Mouse (Mus musculus): ENCODE measurements at regions not wholly inside any gene's neighbourhood (a gene's known extent, or its start where the extent isn't known, plus 50 kb on each side); places are given as distances from the start of the nearest gene placed in this dataset.

GRCm38 (mm10) chr4:153724045-153724444 is 233.0 kb upstream of the A430005L14Rik start:
- DNase-seq (ENCODE audit: low read depth, low spot score): no peak

- DNase-seq (ENCODE audit: low read depth, low spot score): no peak
These were observed 229.8 kb upstream of the A430005L14Rik start for GRCm38 (mm10) chr4:153727273-153727672.

- no peak for DNase-seq (ENCODE audit: low read depth, low spot score)
These were observed 229.1 kb upstream of the A430005L14Rik start for GRCm38 (mm10) chr4:153727896-153728422.

DNA sequence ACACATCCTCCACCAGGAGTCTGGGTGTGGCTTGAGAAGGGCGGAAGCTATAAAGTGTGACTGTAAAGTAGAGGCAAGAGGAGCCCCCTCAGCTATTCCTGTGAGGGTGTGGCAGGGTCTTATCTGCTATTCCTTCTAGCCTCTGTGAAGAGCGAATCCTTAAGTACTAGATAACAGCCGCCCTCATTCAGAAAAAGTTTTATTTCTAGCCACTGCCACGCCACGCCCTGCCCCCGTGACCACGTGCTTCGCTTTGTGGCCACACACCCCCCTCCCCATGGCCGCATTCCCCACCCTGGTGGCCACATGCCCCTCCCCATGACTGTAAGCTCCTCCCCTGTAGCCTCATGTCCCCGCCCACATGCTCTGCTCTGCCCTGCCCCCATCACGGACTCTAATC is 218.9 kb upstream of the A430005L14Rik start:
- no peak for DNase-seq (ENCODE audit: low read depth, low spot score)

DNA sequence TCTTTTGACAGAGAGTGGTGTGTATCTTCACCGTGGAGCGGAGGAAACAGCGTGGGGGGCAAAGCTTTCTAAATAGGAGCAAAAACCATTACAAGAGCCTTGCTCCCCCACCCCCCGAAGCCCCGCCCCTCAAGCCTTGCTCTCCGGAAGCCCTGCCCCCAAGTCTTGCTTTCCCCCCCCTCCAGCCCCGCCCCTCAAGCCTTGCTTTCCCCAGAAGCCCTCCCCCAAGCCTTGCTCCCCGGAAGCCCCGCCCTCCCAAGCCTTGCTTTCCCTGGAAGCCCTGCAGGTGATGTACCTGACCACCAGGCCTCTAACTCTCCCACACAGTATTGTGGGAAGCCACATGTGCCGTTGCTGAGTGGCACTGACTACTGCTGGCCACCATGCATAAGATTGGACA is 214.8 kb upstream of the A430005L14Rik start:
- no peak for DNase-seq (ENCODE audit: low read depth, low spot score)

- DNase-seq (ENCODE audit: low read depth, low spot score): no peak
These were observed 204.2 kb upstream of the A430005L14Rik start for GRCm38 (mm10) chr4:153752791-153753190.

DNA sequence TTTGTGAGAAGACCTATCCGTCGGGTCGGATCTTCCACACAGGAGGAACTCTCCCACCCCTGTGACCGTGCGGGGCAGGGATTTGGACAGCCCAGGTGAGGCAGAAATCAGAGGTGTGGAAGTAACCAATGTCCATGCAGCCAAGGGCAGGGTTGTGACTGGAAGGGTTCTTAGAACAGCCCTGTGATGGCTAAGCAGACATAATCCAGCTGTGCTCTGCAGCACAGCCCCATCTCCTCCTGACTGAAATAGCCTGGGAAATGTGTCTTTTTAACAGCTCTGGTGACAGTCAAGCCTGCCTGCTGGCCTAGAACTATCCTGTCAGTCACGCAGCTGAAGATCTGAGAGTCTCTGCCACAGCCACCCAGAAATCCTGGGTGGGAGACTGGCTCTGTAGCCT is 198.7 kb upstream of the A430005L14Rik start:
- DNase-seq (ENCODE audit: low read depth, low spot score): no peak

DNA sequence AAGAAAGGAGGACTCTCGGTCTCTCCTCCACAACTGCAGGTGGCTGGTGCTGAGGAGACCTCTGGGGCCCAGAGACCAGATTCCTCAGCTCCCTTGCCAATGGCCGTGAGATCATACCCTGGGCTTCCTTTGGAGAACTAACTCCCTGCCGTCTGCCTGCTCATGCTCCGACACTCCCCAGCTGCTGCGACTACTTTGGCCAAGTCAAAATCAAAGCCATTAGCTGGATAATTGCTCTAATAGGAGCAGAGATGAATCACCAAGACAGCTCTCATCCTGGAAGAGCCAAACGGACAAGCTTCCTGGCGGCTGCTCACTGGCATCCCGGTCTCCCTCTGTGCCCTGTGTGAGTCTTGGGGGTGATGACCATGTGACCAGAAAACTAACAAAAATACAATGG is 198.3 kb upstream of the A430005L14Rik start:
- DNase-seq (ENCODE audit: low read depth, low spot score): no peak

- DNase-seq (ENCODE audit: low read depth, low spot score): peak; percentile 20
These were observed 196.1 kb upstream of the A430005L14Rik start for GRCm38 (mm10) chr4:153760934-153761333.

- no peak for DNase-seq (ENCODE audit: low read depth, low spot score)
These were observed 193.6 kb upstream of the A430005L14Rik start for GRCm38 (mm10) chr4:153763413-153763812.

DNA sequence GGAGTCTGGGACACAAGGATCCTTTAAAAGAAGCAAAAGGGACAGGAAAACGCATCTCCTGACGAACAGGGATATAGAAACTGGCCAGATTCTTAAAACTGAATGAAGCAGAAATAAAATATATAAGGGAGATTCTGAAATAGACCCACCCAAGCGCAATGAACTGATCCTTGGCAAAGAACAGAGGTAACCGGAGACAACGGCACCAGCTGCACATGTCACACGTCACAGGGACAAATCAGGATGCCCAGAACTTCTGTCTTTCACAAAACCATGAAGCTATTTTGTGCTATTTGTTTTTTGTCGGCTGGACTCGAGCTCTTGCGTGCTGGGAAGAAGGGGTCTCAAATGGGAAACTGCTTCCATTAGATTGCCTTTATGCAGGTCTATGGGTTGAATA is 189.3 kb upstream of the A430005L14Rik start:
- no peak for DNase-seq (ENCODE audit: low read depth, low spot score)

- no peak for DNase-seq (ENCODE audit: low read depth, low spot score)
These were observed 188.7 kb upstream of the A430005L14Rik start for GRCm38 (mm10) chr4:153768350-153768749.

GRCm38 (mm10) chr4:153770675-153771074 is 186.4 kb upstream of the A430005L14Rik start:
- DNase-seq (ENCODE audit: low read depth, low spot score): no peak

DNA sequence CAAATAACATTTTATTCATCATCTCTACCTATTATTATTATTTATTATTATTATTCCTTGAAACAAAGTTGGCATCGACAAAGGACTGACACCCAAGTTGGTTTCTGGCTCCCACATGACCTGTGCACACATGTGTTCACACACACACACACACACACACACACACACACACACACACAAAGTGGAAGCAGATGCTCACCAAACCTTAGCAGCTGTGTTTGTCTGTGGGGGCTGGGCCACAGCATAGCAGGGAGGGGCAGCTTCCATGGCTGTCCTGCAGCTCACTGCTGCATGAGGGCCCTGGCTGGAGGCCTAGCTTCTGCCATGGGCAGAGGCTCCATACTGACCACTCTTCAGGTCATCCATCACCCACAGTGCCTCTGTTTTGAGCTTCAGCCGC is 176.5 kb upstream of the A430005L14Rik start:
- DNase-seq (ENCODE audit: low read depth, low spot score): no peak

- no peak for DNase-seq (ENCODE audit: low read depth, low spot score)
These were observed 175.8 kb upstream of the A430005L14Rik start for GRCm38 (mm10) chr4:153781271-153781670.

- no peak for DNase-seq (ENCODE audit: low read depth, low spot score)
These were observed 175.0 kb upstream of the A430005L14Rik start for GRCm38 (mm10) chr4:153781981-153782521.

DNA sequence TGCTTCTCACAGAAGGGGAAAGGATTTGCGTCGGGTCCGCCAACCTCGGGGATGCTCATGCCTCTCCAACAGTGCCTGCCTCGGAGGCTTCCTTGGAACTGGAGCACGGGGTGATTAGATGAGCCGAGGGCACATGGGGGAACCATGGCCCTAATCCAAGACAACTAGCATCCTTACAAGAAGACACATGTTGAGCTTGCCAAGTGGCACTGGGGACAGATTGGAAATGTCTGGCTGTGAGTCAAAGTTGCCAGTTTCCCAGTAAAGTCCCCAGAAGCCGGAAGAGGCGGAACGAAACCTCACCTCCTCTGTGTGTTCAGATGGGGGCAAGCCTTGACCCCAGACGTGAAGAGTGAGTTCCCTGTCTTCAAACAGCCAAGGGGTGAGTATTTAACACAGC is 172.6 kb upstream of the A430005L14Rik start:
- DNase-seq (ENCODE audit: low read depth, low spot score): no peak

DNA sequence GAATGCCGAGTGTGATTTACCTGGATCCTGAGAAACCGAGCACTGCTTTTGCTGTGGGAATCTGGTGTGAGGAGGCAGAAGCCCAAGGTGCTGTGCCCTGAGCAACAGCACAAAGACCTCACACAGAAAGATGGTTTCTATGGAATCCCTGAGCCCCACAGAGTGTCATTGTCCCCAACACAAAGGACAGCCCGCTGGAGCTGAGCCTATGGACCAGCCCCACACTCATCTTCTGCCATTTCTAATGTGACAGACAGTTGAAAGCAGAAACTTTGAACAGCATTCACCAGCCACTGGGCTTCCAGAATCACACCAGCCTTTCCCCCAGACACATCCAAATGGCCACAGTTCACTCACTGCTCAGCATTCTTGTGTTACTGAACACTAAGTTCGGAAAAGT is 171.5 kb upstream of the A430005L14Rik start:
- no peak for DNase-seq (ENCODE audit: low read depth, low spot score)

- no peak for DNase-seq (ENCODE audit: low read depth, low spot score)
These were observed 164.7 kb upstream of the A430005L14Rik start for GRCm38 (mm10) chr4:153792307-153792706.

DNA sequence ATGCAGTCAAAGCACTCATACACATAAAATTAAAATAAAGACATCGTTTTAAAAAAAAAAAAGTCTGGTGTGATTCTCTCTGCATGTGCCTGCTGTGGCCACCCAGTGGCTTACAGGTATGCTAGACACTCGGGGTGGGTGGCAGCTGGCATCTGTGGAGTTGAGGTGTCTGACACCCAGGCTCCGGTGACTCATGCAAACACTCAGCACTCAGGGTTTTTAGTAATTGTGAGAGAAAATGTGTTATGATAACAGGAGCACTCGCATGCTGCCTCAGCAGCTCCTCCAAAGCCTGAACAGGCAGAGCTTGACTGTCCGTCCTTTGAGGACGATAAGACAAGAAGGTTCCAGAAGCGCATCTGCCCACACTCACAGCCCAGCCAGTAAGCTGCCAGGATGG is 159.0 kb upstream of the A430005L14Rik start:
- DNase-seq (ENCODE audit: low read depth, low spot score): no peak

GRCm38 (mm10) chr4:153805727-153806126 is 151.3 kb upstream of the A430005L14Rik start:
- DNase-seq (ENCODE audit: low read depth, low spot score): no peak

GRCm38 (mm10) chr4:153806180-153806692 is 150.8 kb upstream of the A430005L14Rik start:
- no peak for DNase-seq (ENCODE audit: low read depth, low spot score)

- no peak for DNase-seq (ENCODE audit: low read depth, low spot score)
These were observed 150.1 kb upstream of the A430005L14Rik start for GRCm38 (mm10) chr4:153806820-153807436.

All from WW6 (cell line).